Mouse (Mus musculus) adrenal gland, postnatal 10 days (tissue): ENCODE results near the gene Pik3ip1. TPM values are rescaled to one million over a fixed set of nuclear protein-coding genes. Genes with fewer than 3 reads are reported as not detected.
A peak's percentile ranks its signal among the peaks of the same experiment; 100 is the strongest.

Experiments used
- DNase-seq: peaks from one replicate; pipeline ENCODE4 v3.0.0; 2021; ENCODE audit warnings: mixed read lengths
- total RNA-seq, 2 experiments: library from RNA; stranded (reverse); gene quantifications; 2 replicates each; pipeline ENCODE4 v1.2.3; 2021

The Pik3ip1 gene
- total RNA-seq, 2 experiments from 2014 or later = 13.3 to 17.8 TPM

GRCm38 (mm10) chr11:3374741-3375140 lies 44.5 kb downstream of the Pik3ip1 start:
- DNase-seq = no peak

DNA sequence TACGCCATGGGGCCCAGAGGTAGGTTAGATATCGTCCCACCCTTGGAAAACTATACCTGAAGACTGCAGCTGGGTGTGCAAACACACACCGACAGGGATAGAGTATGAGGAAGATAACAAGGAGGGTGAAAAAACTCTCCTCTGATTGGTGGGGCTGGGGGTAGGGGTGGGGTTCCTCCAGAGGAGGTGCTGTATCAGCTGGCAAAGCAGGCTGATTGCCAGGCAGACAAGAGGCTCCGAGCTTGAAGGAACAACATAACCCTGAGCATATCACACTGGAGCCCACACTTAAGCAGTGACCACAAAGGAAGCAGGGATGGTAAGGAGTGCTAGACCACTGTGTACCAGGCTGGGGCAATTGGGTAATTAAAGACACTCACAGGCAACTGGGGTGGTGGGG lies 49.2 kb downstream of the Pik3ip1 start:
- no peak for DNase-seq

GRCm38 (mm10) chr11:3381148-3381814 lies 51.1 kb downstream of the Pik3ip1 start:
- no peak for DNase-seq

GRCm38 (mm10) chr11:3382602-3383594 lies 52.7 kb downstream of the Pik3ip1 start:
- DNase-seq = no peak

- DNase-seq = peak; percentile 93
Observed at GRCm38 (mm10) chr11:3386941-3387368, 56.8 kb downstream of the Pik3ip1 start.

GRCm38 (mm10) chr11:3387482-3388196 lies 57.4 kb downstream of the Pik3ip1 start:
- DNase-seq = no peak

GRCm38 (mm10) chr11:3389996-3390395 lies 59.8 kb downstream of the Pik3ip1 start:
- DNase-seq = no peak

DNA sequence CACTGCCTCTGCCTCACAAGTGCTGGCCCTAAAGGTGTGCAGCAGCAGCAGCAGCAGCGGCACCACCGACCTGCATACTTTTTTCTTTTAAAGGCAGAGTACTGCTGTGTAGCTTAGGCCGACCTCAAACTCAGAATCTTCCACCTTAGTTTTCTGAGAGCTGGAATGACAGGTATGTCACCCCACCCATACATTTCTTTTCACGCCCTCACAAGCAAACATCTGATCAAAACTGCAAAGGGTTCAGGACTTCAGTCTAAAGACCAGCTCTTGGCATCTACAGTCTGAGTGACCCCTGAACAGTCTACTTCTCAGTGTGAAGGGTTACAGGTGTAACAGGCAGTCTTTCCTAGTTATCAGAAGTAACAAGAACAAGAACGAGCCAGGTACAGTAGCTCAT lies 60.6 kb downstream of the Pik3ip1 start:
- DNase-seq = no peak

GRCm38 (mm10) chr11:3392526-3392925 lies 62.3 kb downstream of the Pik3ip1 start:
- DNase-seq = no peak

Other genes with a start within 250 kb of the Pik3ip1 start
- 10 to 100 TPM; 30.0 to 62.1 TPM for gene Sfi1, start 136.9 kb upstream of the Pik3ip1 start, total RNA-seq
- 10 to 100 TPM; 56.2 to 57.8 TPM for gene Eif4enif1, start 128.0 kb upstream of the Pik3ip1 start, total RNA-seq
- gene Drg1, start 64.0 kb upstream of the Pik3ip1 start, total RNA-seq = 10 to 100 TPM; 84.3 to 91.6 TPM
- gene Patz1, start 41.5 kb upstream of the Pik3ip1 start, total RNA-seq = 10 to 100 TPM; 31.2 to 38.5 TPM
- gene Limk2, start 78.8 kb downstream of the Pik3ip1 start, total RNA-seq = 10 to 100 TPM; 23.8 to 33.2 TPM
- gene Rnf185, start 122.0 kb downstream of the Pik3ip1 start, total RNA-seq = 10 to 100 TPM; 28.3 to 30.5 TPM
- under 1 TPM in 1 of 2 experiments, not detected in 1; 0.21 TPM for gene Pla2g3, start 157.9 kb downstream of the Pik3ip1 start, total RNA-seq
- 1 to 10 TPM in 1 of 2 experiments, under 1 TPM in 1; 0.66 to 1.5 TPM for gene Inpp5j, start 174.4 kb downstream of the Pik3ip1 start, total RNA-seq
- gene Selenom, start 184.3 kb downstream of the Pik3ip1 start, total RNA-seq = 10 to 100 TPM; 42.7 to 43.6 TPM
- 10 to 100 TPM; 63.4 to 81.0 TPM for gene Smtn, start 210.2 kb downstream of the Pik3ip1 start, total RNA-seq